Mouse (Mus musculus) midbrain, postnatal 0 days (tissue): Measurements from ENCODE around the gene Chd1. TPM values are rescaled to one million over a fixed set of nuclear protein-coding genes. Genes with fewer than 3 reads are reported as not detected.

Experiments
- ATAC-seq: fragments of 200-750 bp; cut with Nextera tagmentation; 2 replicates; pipeline ENCODE4 v1.8.0; 2017; ENCODE audit warnings: moderate number of reproducible peaks, mild to moderate bottlenecking, moderate TSS enrichment, moderate library complexity; ENCODE audit not compliant: low FRiP score
- DNase-seq: peaks from one replicate; pipeline ENCODE4 v3.0.0-alpha.2; 2015; ENCODE audit warnings: low spot score
- H3K27ac ChIP-seq: fragments of 300-500 bp; sonication (generic); 2 replicates; pipeline ENCODE4 v1.5.1; 2014; ENCODE audit warnings: low read depth, mild to moderate bottlenecking, low read length, mixed read lengths
- H3K27me3 ChIP-seq: fragments of 300-500 bp; sonication (generic); 2 replicates; pipeline ENCODE4 v1.6.1; 2014; ENCODE audit warnings: low read length, control low read depth, mixed read lengths; ENCODE audit not compliant: insufficient read depth
- H3K36me3 ChIP-seq: fragments of 300-500 bp; sonication (generic); 2 replicates; pipeline ENCODE4 v1.6.1; 2014; ENCODE audit warnings: low read length, control low read depth, mixed read lengths; ENCODE audit not compliant: insufficient read depth
- H3K4me1 ChIP-seq: fragments of 300-500 bp; sonication (generic); 2 replicates; pipeline ENCODE4 v1.6.1; 2014; ENCODE audit warnings: mild to moderate bottlenecking, control low read depth, antibody characterized with exemption, low read length, mixed read lengths; ENCODE audit not compliant: insufficient read depth
- H3K4me2 ChIP-seq: fragments of 300-500 bp; sonication (generic); 2 replicates; pipeline ENCODE4 v1.6.1; 2014; ENCODE audit warnings: low read depth, mild to moderate bottlenecking, low read length, mixed read lengths; ENCODE audit not compliant: poor library complexity, severe bottlenecking
- H3K4me3 ChIP-seq: fragments of 300-500 bp; sonication (generic); 2 replicates; pipeline ENCODE4 v1.5.1; 2014; ENCODE audit warnings: low read depth, mild to moderate bottlenecking, low read length, moderate library complexity
- H3K9ac ChIP-seq: fragments of 300-500 bp; sonication (generic); replicated peaks from 2 replicates; pipeline ENCODE4 v1.6.1; 2014; ENCODE audit warnings: mild to moderate bottlenecking, low read length, moderate library complexity, mixed read lengths; ENCODE audit not compliant: poor library complexity, severe bottlenecking
- H3K9me3 ChIP-seq: fragments of 300-500 bp; sonication (generic); 2 replicates; pipeline ENCODE4 v1.6.1; 2016; ENCODE audit warnings: low read length, control low read depth
- CTCF ChIP-seq: IDR thresholded peaks from 2 replicates; pipeline ENCODE4 v1.5.1; 2016; ENCODE audit warnings: antibody characterized with exemption, mild to moderate bottlenecking
- WGBS: fragments of 180-500 bp; shearing (Covaris S2); extraction: QIAGEN DNeasy Blood & Tissue Kit; methylation state at CpG from one replicate; pipeline ENCODE4 v1.1.7; 2014; 5-methylcytosine and 5-hydroxymethylcytosine counted together
- polyA plus RNA-seq: library from polyadenylated mRNA; unstranded; fragments of >200 nt; fragmentation: Nextera tagmentation; extraction: Ambion mirVana; gene quantifications from 2 replicates; pipeline ENCODE4 v1.2.1, GENCODE M21; 2015
- total RNA-seq: library from RNA; depleted of rRNA; stranded (reverse); fragments of >200 nt; gene quantifications from 2 replicates; pipeline ENCODE4 v1.2.3, GENCODE M21; 2014

Chd1 gene
- total and polyA plus RNA-seq, 2 experiments from 2014 or later, result 12.9 to 13.1 TPM

- ATAC-seq, result no peak
- H3K27ac ChIP-seq, result no peak overlapping the region
- no peak overlapping the region for H3K4me3 ChIP-seq
- no peaks in the 10 kb centered on the region for H3K9me3 ChIP-seq
- H3K4me1 ChIP-seq, result no peaks in the 10 kb centered on the region
- no peaks in the 10 kb centered on the region for H3K36me3 ChIP-seq
- H3K9ac ChIP-seq, result no peak overlapping the region
- H3K4me2 ChIP-seq, result no peak overlapping the region
- no peak for DNase-seq
- TF ChIP-seq CTCF, result no peak
- H3K27me3 ChIP-seq, result no peaks in the 10 kb centered on the region
- 53% methylated on average over 3 of the region's 3 CpGs for WGBS
Measured at GRCm38 (mm10) chr17:15799195-15799793, 94.5 kb downstream of the Chd1 start.

DNA sequence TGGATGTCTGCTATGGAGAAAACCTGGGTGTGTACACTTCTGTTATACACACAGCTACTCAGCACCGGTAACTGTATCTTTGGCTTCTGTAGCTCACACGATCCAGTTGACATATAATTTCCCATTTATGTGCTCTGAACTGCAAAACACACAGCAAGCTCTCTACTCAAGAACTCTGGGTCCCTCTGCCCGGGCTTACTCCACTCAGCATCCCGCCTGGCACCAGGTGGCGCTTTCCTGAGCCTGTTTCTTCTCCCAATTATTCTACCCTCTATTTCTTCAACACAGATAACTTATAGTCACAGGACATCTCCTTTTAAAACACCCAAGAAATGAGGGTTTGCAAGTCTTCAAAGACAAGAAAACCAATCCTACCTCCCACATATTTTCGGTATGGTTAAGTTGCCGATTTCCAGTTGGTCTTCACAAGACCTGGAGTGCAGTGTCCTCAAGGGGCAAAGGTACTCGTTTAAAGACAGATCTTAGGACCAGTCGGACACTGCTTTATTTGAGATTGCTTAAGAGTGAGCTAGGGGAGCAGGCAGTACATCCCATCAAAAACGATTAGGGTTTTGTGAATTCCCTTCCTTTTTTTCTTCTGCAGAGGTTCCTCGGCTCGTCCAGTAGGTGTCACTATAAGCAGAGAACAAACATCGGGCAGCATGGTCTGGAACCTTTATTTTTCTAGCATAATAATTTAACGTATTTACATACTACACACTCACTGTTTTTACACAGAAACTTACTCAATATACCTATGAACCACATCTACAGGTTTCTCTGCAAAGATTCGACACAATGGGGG lies 99.4 kb downstream of the Chd1 start:
- H3K4me3 ChIP-seq, result no peak overlapping the region
- no peaks in the 10 kb centered on the region for H3K27me3 ChIP-seq
- ATAC-seq (peak; percentile 49; the same call in 1 of the 2 replicates), DNase-seq (peak; percentile 66)
- no peak overlapping the region for H3K27ac ChIP-seq
- TF ChIP-seq CTCF, result peak; percentile 80
- H3K9ac ChIP-seq, result no peak overlapping the region
- 50% methylated on average over 15 of the region's 15 CpGs for WGBS
- H3K4me2 ChIP-seq, result no peak overlapping the region
- H3K9me3 ChIP-seq, result no peaks in the 10 kb centered on the region
- H3K36me3 ChIP-seq, result peaks cover 12% of the 10 kb centered on the region; the same call in 1 of the 2 replicates
- peaks cover 6% of the 10 kb centered on the region; the same call in 1 of the 2 replicates for H3K4me1 ChIP-seq

GRCm38 (mm10) chr17:15807295-15807984 lies 102.7 kb downstream of the Chd1 start:
- 80% methylated on average over 23 of the region's 23 CpGs for WGBS
- 0 out of 2 replicates have a peak, but pooled peaks have one; percentile 9 for ATAC-seq
- no peak overlapping the region for H3K27ac ChIP-seq
- no peak overlapping the region for H3K4me2 ChIP-seq
- H3K4me3 ChIP-seq, result no peak overlapping the region
- TF ChIP-seq CTCF, result no peak
- H3K27me3 ChIP-seq, result no peaks in the 10 kb centered on the region
- no peaks in the 10 kb centered on the region for H3K9me3 ChIP-seq
- H3K9ac ChIP-seq, result no peak overlapping the region
- DNase-seq, result no peak
- peaks cover 10% of the 10 kb centered on the region; the same call in 1 of the 2 replicates for H3K4me1 ChIP-seq
- peaks cover 12% of the 10 kb centered on the region; the same call in 1 of the 2 replicates for H3K36me3 ChIP-seq

DNA sequence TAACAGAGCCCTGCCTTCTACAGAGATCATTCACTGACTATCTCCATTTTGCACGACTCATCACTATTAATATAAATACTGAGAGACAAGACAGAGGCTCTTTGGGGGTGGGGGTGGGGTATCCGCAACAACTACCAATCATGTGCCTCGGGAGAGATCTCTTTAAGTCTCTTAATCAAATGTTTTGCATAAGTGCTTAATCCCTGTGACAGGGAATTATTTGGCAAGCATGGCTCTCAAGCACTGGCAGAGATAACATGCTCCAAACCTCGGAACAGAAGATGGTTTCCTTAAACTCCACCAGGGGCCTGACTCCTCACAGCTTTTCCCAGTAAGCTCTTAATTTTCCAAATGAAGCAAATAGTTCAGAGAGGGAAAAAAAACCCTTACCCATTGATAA lies 103.2 kb downstream of the Chd1 start:
- Histone ChIP-seq H3K4me1 (peaks cover 10% of the 10 kb centered on the region; the same call in 1 of the 2 replicates), H3K4me2 (no peak overlapping the region), H3K27ac (no peak overlapping the region), H3K9ac (no peak overlapping the region), H3K27me3 (no peaks in the 10 kb centered on the region), H3K36me3 (peaks cover 12% of the 10 kb centered on the region; the same call in 1 of the 2 replicates), H3K9me3 (no peaks in the 10 kb centered on the region), H3K4me3 (no peak overlapping the region)
- 23% methylated on average over 4 of the region's 4 CpGs for WGBS
- ATAC-seq (no peak), DNase-seq (no peak)
- TF ChIP-seq CTCF, result no peak

DNA sequence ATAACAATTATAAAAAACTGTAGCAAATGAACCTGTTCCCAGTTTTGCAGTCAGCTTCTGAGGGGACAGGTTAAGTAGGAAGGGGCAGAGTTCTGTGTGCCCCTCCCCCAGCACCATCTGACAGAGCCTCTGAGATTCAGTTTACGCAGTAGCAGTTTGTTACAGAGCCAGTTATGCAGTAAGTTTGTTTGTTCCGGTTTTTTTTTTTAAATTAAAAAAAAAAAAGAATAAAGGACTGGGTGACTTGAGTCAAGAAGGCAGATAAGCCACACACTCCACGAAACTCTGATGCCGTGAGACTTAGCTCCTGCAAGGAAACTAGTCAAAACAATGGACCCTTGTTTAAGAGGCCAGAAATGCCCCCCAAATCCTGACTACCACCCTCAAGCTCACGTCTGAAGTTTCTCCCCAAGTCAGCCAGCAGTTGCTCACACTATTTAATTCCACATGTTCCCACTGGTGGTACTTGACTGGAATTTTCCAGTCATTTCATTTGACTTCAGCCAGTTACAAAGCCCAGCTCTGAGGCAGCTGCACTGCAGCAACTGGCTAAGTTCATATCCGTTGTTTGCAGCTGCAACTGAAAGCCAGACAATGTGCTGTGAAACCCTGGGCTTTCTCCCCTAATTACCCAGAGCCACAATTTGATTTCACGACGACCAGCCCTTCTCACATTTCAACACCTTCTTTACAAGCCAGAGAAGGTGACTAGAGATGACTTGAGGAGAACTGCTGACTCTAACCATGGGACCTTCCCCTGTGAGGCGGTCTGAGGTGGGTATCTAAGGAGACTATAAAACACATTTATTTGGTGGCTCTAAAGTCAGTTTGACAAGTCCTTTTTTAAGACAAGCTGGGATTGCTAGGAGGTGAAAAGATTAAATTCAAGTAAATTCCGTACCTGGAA lies 104.0 kb downstream of the Chd1 start:
- Histone ChIP-seq H3K9ac (no peak overlapping the region), H3K27ac (no peak overlapping the region)
- WGBS, result 24% methylated on average over 10 of the region's 10 CpGs

More for the DNA sequence above, 104.0 kb downstream of the Chd1 start:
- no peak for ATAC-seq
- Histone ChIP-seq H3K27me3 (no peaks in the 10 kb centered on the region), H3K4me2 (no peak overlapping the region), H3K4me3 (no peak overlapping the region), H3K36me3 (peaks cover 12% of the 10 kb centered on the region; the same call in 1 of the 2 replicates), H3K4me1 (peaks cover 10% of the 10 kb centered on the region; the same call in 1 of the 2 replicates), H3K9me3 (no peaks in the 10 kb centered on the region)
- TF ChIP-seq CTCF, result no peak
- DNase-seq, result no peak
